Mouse (Mus musculus): ENCODE results near the gene Mboat7.

DNA sequence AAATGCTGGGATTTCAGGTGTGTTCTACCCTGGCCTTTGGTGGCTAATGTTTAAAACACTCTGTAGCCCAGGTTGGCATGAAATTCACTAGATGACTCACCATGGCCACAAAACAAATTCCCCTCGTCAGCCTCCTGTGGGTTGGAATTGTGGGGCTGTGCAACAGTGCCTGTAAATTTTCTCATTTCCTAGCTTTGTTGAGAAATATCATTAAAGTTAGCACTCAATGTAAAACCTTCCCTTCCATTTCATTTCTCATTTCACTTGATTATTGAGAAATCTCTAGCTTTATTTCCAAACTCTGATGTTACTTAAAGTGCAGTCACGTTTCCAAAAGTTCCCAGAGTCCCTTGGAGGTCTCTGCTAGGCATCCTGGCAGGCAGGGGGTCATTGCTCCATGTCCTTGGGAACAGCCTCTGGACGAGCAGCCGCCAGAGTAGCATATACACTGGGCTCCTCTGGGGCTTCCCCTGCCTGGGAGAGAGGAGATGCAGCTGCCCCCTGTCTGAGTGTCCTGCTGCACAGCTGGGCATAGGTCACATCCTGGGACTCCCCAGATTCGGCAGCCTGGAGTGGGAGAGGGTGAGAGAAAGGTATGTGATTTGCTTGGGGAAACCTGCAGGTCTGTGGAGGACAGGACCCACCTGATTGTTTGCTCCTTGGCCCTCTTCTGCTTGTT is 19.1 kb upstream of the Mboat7 start:
- TF ChIP-seq CTCF (IDR thresholded peaks at IDR 0.05; ENCODE audit: low read depth, low read length) = no peak
- no peak for TF ChIP-seq POLR2AphosphoS5 (IDR thresholded peaks at IDR 0.05; ENCODE audit: insufficient replicate concordance, low read depth, low read length)
- TF ChIP-seq GATA1 (IDR thresholded peaks at IDR 0.05; ENCODE audit: borderline replicate concordance, low read length) = no peak

All from G1E (cell line).